In genomic region chr12:29015200-29015862, GRCm38 (mm10) we compare ENCODE assay signal across 11 mouse cellular contexts.
A peak's percentile ranks its signal among the peaks of the same experiment; 100 is the strongest.
DNase-seq lines count a peak whose midpoint lies in the region; ATAC-seq and TF ChIP-seq lines count a peak whose summit lies in the region.
"Had no signal": no experiment of that assay in that cellular context is flagged by ENCODE, and none has a peak within 500 bp of the region (broad histone marks: within the 10 kb centered on the region; RNA-seq: fewer than 3 reads in every experiment).

No protein-coding gene starts in this region.

- DNase-seq in frontal cortex, postnatal 10 days (ENCODE audit: low spot score in 2 of 2), result peak; percentile 16 to 40
- DNase-seq in frontal cortex, postnatal 25 days (ENCODE audit: low spot score in 2 of 2), result no peak
- peak; percentile 36 to 45 for DNase-seq in adrenal gland, postnatal 36 days
- DNase-seq in forebrain, postnatal 0 days, result peak; percentile 70
- DNase-seq in midbrain, embryonic 14.5 days, result peak; percentile 63
- no peak for DNase-seq in urinary bladder, postnatal 10 days (ENCODE audit: low spot score)
- no peak for DNase-seq in cerebellum, adult 18-20 months
- no peak for DNase-seq in right cerebral cortex, postnatal 25 days
- DNase-seq: B cell, adult 2 months; liver, embryonic 13.5 days had no signal

- H3K4me3 ChIP-seq in forebrain, postnatal 0 days (ENCODE audit: low read depth, low read length), result no peak overlapping the region
- H3K4me3 ChIP-seq in midbrain, embryonic 14.5 days (replicated peaks; ENCODE audit: low read depth, low read length), result no peak overlapping the region
- H3K4me3 ChIP-seq: erythroblast, embryonic 14.5 days; liver, embryonic 13.5 days had no signal

- H3K9ac ChIP-seq in forebrain, postnatal 0 days, result no peak overlapping the region
- no peak overlapping the region for H3K9ac ChIP-seq in midbrain, embryonic 14.5 days (replicated peaks; ENCODE audit: low read length)
- H3K9ac ChIP-seq: liver, embryonic 13.5 days had no signal

- H3K27me3 ChIP-seq in forebrain, postnatal 0 days (ENCODE audit: insufficient read depth, low read length), result no peaks in the 10 kb centered on the region
- no peaks in the 10 kb centered on the region for H3K27me3 ChIP-seq in midbrain, embryonic 14.5 days (ENCODE audit: control insufficient read depth, insufficient read depth, low read length)
- H3K27me3 ChIP-seq: liver, embryonic 13.5 days had no signal

- no peaks in the 10 kb centered on the region for H3K9me3 ChIP-seq in forebrain, postnatal 0 days (ENCODE audit: low read length)
- no peaks in the 10 kb centered on the region for H3K9me3 ChIP-seq in midbrain, embryonic 14.5 days (ENCODE audit: control insufficient read depth, low read length)
- H3K9me3 ChIP-seq: liver, embryonic 13.5 days had no signal

- no peak overlapping the region for H3K4me2 ChIP-seq in forebrain, postnatal 0 days (ENCODE audit: low read depth)
- no peak overlapping the region for H3K4me2 ChIP-seq in midbrain, embryonic 14.5 days (ENCODE audit: low read length)
- H3K4me2 ChIP-seq: liver, embryonic 13.5 days had no signal

- H3K36me3 ChIP-seq in forebrain, postnatal 0 days (ENCODE audit: insufficient read depth), result no peaks in the 10 kb centered on the region
- H3K36me3 ChIP-seq in midbrain, embryonic 14.5 days (ENCODE audit: control insufficient read depth, insufficient read depth, low read length), result no peaks in the 10 kb centered on the region
- H3K36me3 ChIP-seq: liver, embryonic 13.5 days had no signal

- WGBS in forebrain, postnatal 0 days, result 26% methylated on average over 10 of the region's 10 CpGs
- 46% methylated on average over 10 of the region's 10 CpGs for WGBS in midbrain, embryonic 14.5 days

- peak overlapping the region; percentile 54; the same call in 1 of the 2 replicates for H3K27ac ChIP-seq in forebrain, postnatal 0 days (ENCODE audit: low read depth, low read length)
- H3K27ac ChIP-seq in midbrain, embryonic 14.5 days (replicated peaks; ENCODE audit: low read depth, low read length), result peak overlapping the region; percentile 70
- H3K27ac ChIP-seq: liver, embryonic 13.5 days had no signal

- no peak for TF ChIP-seq CTCF in forebrain, postnatal 0 days (IDR thresholded peaks at IDR 0.05; ENCODE audit: low read depth)

- ATAC-seq in forebrain, postnatal 0 days, result peak; percentile 95
- peak; percentile 48; the same call in 1 of the 2 replicates for ATAC-seq in midbrain, embryonic 14.5 days (ENCODE audit: low FRiP score, low TSS enrichment)

- peaks cover 6% of the 10 kb centered on the region; the same call in 1 of the 2 replicates for H3K4me1 ChIP-seq in forebrain, postnatal 0 days (ENCODE audit: insufficient read depth)
- peaks cover 5% of the 10 kb centered on the region; the same call in 1 of the 2 replicates for H3K4me1 ChIP-seq in midbrain, embryonic 14.5 days (ENCODE audit: control insufficient read depth, insufficient read depth, low read length)
- H3K4me1 ChIP-seq: liver, embryonic 13.5 days had no signal

Comparison
In these comparisons a context has a peak if more than half of its experiments do, and no peak if none do; other contexts are left out.
1. DNase-seq: peak in frontal cortex, postnatal 10 days (2 of 2), adrenal gland, postnatal 36 days (2 of 2), forebrain, postnatal 0 days (single experiment) and midbrain, embryonic 14.5 days (single experiment); none in frontal cortex, postnatal 25 days (0 of 2), urinary bladder, postnatal 10 days (single experiment), cerebellum, adult 18-20 months (0 of 2) and right cerebral cortex, postnatal 25 days (single experiment).